Mouse (Mus musculus): ENCODE data around the gene Ecm1.

The Ecm1 gene

GRCm38 (mm10) chr3:95739353-95740104 lies at the start of gene Ecm1:
Ecm1 (minus strand) TSS chr3:95739569.
- no peak for DNase-seq (ENCODE audit: low spot score)

- DNase-seq (ENCODE audit: low spot score): no peak
These were observed 46.1 kb upstream of the Ecm1 start for GRCm38 (mm10) chr3:95785501-95785900.

GRCm38 (mm10) chr3:95771985-95772384 lies 32.6 kb upstream of the Ecm1 start:
- no peak for DNase-seq (ENCODE audit: low spot score)

GRCm38 (mm10) chr3:95765534-95765933 lies 26.2 kb upstream of the Ecm1 start:
- no peak for DNase-seq (ENCODE audit: low spot score)

- no peak for DNase-seq (ENCODE audit: low spot score)
These were observed 24.4 kb upstream of the Ecm1 start for GRCm38 (mm10) chr3:95763811-95764210.

GRCm38 (mm10) chr3:95762961-95763360 lies 23.6 kb upstream of the Ecm1 start:
- no peak for DNase-seq (ENCODE audit: low spot score)

GRCm38 (mm10) chr3:95761771-95762170 lies 22.4 kb upstream of the Ecm1 start:
- DNase-seq (ENCODE audit: low spot score): no peak

- no peak for DNase-seq (ENCODE audit: low spot score)
These were observed 21.3 kb upstream of the Ecm1 start for GRCm38 (mm10) chr3:95760656-95761055.

GRCm38 (mm10) chr3:95760106-95760505 lies 20.7 kb upstream of the Ecm1 start, which contains the start of gene Tars2:
Tars2 (minus strand) TSS chr3:95760206.
- DNase-seq (ENCODE audit: low spot score): no peak

- DNase-seq (ENCODE audit: low spot score): no peak
These were observed 19.3 kb upstream of the Ecm1 start for GRCm38 (mm10) chr3:95758467-95759218.

- no peak for DNase-seq (ENCODE audit: low spot score)
These were observed 17.4 kb upstream of the Ecm1 start for GRCm38 (mm10) chr3:95756808-95757207.

- peak; percentile 97 for DNase-seq (ENCODE audit: low spot score)
These were observed 15.2 kb upstream of the Ecm1 start for GRCm38 (mm10) chr3:95754345-95755206.

GRCm38 (mm10) chr3:95752935-95753334 lies 13.6 kb upstream of the Ecm1 start:
- no peak for DNase-seq (ENCODE audit: low spot score)

GRCm38 (mm10) chr3:95740406-95740805 lies 1.0 kb upstream of the Ecm1 start:
- no peak for DNase-seq (ENCODE audit: low spot score)

GRCm38 (mm10) chr3:95735071-95735670 lies 4.2 kb downstream of the Ecm1 start:
- DNase-seq (ENCODE audit: low spot score): no peak

GRCm38 (mm10) chr3:95734092-95734702 lies 5.2 kb downstream of the Ecm1 start:
- no peak for DNase-seq (ENCODE audit: low spot score)

GRCm38 (mm10) chr3:95732744-95733521 lies 6.4 kb downstream of the Ecm1 start:
- DNase-seq (ENCODE audit: low spot score): no peak

GRCm38 (mm10) chr3:95732297-95732696 lies 7.1 kb downstream of the Ecm1 start:
- DNase-seq (ENCODE audit: low spot score): no peak

GRCm38 (mm10) chr3:95731802-95732201 lies 7.6 kb downstream of the Ecm1 start:
- DNase-seq (ENCODE audit: low spot score): no peak

GRCm38 (mm10) chr3:95730431-95730830 lies 8.9 kb downstream of the Ecm1 start:
- no peak for DNase-seq (ENCODE audit: low spot score)

GRCm38 (mm10) chr3:95728906-95729305 lies 10.5 kb downstream of the Ecm1 start:
- DNase-seq (ENCODE audit: low spot score): no peak

Data from layer of hippocampus, adult 9-10 months (tissue).